Mouse (Mus musculus): Measurements from ENCODE around the gene Slc16a12.
"Not testable (repeated sequence)": the region's sequence is repeated elsewhere in the genome, so short reads cannot be mapped to it uniquely, and the experiment has no call there.

Gene Slc16a12

DNA sequence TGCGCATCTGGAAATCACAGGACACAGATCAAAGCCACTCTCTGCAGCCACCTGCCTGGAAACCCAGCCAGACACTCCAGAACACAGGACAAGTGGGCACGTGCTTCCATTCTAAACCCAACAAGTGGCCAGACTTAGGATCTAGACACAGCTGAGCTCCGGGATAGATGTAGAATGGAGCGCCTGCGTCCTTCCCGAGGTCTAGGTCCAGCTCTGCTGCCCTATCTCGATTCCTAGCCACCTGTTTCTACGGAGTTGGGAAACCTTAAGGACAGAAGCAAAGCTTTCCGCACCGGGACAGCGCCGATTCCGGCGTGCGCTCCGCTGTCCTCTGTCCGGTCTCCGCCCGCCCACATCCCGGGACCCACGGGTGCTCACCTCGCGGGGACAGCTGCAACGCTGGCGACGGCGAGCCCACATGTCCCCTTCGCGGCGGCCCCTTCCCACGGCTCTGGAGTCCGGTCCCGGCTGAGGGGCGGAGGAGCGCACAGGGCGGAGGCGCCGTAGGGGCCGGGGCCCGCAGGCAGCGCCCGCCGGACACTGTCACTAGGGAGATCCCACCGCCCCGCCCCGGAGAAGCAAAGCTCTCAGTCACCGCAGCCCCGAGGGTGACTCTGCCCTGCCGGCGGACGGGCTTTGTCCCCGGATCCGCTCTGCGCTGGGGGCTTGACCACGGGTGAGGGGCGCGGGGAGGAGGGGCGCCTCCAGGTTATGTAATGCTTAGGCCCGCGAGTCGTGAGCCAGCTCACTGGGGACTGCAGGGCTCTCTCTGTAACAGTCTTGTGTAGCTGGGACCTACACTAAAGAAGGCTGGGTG lies at the start of gene Slc16a12:
Gene Slc16a12 (minus strand): TSS at position 602 of the 817 bp plus-strand sequence.
- DNase-seq, result peak; percentile 15

DNA sequence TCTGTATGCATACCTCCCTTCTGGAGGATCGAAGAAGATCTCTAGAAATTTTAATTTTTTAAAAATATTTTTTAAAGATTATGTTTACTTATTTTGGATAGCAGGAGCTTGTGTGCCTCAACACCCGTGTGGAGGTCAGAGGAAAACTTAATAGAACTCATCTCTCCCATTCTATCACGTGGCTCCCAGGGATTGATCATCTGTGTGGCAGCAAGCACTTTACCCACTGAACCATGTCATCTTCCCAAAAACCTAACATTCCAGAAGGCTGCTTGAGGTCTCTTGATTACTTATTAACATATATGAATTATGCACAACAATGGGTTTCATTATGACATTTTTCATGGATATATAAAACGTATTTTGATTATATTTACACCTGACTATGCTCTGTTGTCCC lies 49.3 kb upstream of the Slc16a12 start:
- DNase-seq, result no peak

DNA sequence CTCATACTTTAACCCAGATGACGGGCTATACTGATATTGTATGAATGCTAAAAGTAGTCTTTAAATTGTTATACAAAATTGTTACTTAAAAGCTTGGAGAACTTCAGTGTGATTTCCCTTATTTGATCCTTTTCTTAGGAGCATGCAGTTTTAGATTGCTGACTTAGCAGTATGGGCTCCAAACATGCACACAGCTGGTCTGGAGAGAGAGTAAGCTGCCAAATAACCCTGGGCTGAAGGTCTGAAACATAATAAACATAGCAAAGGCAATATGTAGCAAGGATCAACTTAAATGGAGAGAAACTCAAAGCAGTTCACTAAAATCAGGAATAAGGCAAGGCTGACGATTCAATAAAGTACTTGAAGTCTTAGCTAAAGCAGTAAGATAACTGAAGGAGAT lies 35.4 kb upstream of the Slc16a12 start:
- DNase-seq, result no peak

DNA sequence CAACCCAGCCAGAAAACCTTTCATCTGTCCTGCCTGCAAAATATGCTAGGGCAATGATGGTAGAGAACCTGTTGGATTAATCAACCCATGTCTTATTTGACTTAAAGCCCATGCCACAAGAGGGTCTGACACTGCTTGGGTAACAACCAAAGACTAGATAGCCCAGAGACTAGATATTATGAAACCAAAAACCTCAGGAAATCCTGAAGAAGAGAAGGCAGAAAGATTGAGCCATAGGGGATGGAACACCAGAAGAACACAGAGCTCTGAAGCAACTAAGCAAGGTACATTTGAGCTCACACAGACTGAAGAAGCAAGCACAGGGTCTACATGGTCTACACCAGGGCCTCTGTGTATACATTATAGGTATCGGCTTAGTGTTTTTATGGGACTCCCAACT lies 31.9 kb upstream of the Slc16a12 start:
- DNase-seq, result no peak

DNA sequence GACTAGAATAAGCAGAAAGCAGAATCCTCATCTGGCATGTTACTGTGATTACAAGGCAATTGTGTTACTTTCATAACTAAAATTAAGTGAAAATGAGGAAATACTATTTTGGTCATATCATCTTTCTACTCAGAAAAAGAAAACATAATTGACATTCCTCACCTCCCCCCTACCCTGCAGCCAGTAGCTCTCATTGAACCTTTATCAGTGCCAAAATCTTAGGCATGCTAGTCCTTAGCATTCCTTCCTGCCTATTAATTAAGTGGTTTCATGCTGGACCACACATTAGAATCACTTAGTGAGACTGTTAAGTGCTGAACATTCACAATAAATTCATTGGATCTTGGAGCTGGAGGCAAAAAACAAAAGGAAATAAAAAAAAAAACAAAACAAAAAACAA lies 31.0 kb upstream of the Slc16a12 start:
- DNase-seq, result no peak

DNA sequence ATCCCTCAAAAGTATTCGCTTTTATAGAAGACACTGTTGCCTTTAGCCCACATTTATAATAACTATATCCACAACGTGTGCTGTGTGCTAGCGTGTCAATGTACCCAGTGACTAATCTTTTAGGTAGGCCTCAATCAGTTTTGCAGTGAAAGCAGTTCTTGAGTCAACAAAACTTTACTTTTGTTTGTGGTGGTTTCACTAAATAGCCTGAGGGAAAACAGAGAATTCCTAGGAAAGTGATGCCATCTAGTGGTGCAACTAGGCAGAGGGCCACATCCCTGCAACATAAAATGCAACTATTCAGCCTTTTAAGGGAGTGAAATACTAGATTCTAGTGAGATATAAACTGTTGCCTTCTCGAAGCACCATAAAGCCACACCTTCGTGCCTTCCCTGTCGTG lies 25.7 kb upstream of the Slc16a12 start:
- DNase-seq, result peak; percentile 37

DNA sequence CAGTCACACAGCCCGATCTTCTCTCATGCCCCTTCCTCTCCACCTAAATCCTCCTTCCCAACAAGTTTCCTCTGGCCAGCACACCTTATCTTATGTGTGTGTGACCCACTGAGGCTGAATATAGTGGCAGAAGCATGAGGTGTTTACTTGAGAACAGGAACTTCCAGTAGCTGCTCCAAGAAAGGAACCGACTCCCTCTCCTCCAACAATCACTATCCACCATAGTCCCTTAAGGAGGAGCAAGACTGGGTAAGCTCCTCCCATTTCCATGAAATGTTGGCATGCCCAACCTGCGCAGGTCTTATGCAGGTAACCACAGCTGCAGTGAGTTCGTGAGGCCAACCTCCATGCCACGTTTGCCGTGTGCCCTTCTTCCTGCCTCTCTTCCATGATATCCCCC lies 23.7 kb upstream of the Slc16a12 start:
- no peak for DNase-seq

DNA sequence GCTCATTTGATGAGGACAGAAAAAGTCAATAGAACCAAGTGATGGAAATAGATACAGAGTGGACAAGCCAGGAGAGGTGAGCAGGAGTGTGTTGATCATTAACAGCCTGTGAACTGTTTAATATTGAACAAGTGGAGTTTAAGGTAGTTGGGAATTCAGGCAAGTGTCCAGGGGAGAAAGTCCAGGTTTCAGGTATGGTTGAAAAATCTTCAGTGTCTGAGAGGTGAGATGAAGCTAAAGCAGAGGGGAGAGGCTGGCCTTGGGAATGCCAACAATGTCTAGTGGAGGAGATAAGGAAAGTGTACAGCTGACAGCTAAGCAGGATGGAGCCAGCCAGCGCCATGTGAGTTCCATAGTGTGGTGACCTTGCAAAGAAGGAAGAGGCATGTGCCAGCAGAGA lies 11.7 kb upstream of the Slc16a12 start:
- DNase-seq, result no peak

DNA sequence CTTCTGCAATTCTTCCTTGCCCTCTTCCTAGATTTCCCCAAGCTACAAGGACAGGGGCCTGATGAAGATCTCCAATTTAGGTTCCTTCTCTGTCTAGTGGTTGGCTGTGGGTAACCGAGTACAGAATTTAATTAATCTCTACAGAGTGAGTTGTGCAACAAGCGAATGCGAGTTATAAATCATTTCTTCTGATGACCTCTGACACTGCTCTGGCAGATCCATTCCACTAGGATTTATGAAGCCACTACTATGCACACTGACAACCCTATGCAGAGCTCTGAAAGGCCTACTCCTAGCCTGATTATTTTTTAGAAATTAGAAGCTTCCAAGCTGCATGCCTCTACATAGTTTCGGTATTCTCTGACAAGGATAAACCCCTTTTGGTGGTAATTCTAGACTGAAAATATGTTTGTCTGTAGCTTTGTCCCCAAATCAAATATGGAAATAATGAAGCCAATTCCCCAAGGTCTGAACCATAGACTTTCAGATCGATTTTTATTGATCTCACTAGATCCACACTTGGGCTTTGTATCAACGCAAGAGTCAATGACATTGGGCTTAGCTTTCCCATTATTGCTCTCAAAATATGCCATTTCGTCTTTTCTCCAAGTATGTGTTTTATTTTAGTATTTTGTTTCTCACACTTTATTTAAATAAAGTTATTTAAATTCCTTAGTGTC lies 9.6 kb upstream of the Slc16a12 start:
- no peak for DNase-seq

DNA sequence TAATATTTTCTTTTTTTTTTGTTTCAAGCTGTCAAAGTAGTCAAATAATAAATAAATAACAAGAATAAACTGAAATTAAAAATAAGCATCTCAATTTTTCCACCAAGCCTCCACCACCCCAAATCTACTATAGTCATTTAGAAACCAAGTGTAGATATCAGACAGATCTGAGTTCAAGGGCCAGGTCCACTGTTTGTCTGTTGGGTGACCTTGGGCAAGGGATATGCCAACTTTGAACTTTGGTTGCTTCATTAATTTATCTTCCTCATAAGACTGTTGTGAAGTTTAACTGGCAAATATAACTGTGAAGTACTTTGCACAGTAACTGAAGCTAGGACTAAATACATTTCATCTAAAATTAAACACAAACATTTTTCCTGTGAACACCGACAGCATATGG lies 8.6 kb upstream of the Slc16a12 start:
- no peak for DNase-seq

DNA sequence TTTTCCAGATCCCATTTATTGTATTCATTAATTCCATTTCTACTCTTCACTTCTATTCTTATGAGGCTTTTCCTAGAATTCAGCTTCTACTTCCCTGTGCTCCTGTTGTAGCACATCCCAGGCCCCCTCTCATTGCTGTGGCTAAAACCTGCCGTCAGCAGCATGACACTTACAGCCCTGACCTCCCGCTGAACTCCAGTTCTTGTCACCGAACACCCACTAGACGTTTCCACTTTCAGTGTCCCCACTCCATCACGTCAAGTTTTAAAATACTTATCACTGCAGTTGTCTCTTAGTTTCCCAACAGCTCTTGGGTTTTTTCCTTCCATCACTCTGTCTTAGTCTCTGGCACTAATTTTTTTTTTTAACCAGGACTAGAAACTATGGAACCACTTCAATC lies 6.2 kb upstream of the Slc16a12 start:
- no peak for DNase-seq

DNA sequence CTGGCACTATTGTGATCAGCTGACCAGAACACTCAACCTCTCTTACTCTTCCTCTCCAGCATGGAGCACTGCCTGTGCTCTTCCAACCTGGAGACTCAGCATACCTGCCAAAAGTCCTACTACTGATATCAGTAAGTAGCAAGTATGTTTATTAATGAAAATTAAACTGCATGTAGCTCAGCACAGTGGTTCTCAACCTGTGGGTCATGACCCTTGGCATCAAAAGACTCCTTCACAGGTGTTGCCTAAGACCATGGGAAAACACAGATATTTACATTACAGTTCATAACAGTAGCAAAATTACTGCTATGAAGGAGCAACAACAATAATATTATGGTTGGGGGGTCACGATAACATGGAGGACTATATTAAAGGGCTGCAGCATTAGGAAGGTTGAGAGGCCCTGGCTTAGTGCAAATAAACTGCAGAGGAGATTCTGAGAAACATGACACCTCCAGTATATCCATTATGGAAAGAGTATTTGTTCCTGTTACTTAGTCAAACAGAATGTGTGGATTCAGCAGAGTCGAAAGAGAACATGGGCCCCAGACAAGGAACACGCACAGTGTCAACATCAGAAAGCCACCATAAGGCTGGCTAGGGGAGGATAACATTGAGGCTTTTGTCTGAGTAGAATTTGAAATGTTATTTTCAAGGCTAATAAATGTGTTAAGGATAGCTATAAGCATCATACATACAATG lies 5.5 kb upstream of the Slc16a12 start:
- no peak for DNase-seq

DNA sequence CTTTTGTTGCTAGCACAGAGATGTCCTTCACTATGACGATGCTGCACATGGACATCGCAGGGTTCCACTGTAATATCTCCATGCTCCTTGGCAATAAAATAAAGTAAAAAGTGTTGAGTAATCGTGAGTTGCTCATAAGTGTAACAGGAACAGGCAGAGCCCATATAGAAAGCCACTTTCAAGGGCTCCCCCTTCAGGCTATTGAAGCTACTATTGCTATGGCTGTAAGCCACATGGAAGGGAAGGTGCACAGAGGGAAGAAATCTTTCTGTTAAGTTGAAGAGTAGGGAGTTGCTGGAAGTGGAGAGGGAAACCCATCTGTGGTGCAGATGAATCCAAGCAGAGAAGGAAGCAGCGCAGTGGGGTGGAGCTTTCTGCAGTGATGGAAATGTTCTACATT lies 4.1 kb upstream of the Slc16a12 start:
- no peak for DNase-seq

DNA sequence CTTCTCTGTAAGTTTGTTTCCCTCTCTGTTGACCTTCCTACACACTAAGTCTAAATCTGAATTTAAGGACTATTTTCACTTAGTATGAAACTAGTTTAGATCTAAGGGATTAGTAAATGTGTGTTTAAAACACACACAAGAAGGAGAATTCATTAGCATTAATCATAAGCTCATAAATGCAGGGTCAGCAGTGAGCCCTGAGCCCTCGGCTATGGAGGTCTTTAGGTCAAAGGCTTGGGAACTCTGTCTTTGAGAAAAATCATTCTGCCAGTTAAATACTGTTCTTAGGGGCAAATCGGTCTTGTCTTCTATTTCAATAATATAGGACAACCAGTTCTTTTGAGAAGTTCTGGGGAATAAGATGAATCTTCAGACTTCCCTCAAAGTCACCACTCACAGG lies 1.9 kb upstream of the Slc16a12 start:
- no peak for DNase-seq

DNA sequence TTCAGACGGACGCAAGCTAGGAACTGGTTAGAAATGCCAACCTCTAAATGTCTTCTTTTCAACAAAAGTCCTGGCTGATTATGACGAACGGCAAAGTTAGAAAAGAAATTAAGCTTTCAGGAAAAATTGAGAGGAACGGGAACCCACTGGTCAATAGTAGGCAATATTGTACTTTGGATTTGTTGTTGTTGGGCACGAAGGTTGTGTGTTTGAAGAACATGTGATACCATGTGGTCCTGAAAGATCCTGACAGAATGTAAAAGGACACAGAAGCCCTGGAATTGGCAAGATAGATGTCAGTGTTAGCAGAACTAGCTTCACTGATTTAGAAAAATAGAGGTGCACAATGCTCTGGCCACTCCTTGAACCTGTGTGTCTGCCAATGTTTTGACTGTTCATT lies 880 bp upstream of the Slc16a12 start:
- DNase-seq, result not testable (repeated sequence)

DNA sequence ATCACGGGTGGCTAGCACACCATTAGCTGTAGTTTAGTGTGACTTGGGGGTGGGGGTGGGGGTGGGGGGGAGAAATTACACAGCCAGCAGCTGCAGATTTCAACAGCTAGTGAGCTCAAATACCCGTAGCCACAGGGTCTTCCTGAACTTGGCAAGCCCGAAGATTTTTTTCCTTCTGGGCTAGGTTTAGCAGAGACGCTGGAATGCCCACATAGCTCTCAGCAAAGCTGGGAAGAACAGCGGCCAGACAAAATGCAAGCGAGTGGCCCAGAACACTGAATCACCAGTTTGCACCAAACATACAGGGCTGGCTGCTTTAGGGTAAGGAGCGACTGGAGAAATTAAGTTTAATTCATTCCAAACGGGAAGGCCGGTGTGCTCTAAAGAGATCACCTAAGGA lies 888 bp downstream of the Slc16a12 start:
- no peak for DNase-seq

DNA sequence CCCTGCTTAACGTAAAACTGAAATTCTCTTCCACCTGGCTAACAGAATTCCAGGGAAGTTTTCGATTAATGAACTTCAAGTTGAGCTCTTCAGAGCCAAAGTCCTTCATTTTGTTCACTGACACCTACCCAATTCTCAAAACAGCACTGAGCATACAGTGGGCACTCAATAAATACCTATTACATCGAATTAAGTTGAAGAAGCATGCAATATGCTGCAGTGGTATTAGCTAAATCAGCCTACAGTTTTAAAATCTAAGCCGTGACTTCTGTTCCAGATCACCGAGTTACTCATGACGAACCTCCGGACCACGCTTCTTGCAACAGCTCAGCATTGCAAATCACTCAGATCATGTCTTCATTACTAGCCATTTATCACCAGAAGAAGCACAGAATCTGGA lies 2.1 kb downstream of the Slc16a12 start:
- no peak for DNase-seq

DNA sequence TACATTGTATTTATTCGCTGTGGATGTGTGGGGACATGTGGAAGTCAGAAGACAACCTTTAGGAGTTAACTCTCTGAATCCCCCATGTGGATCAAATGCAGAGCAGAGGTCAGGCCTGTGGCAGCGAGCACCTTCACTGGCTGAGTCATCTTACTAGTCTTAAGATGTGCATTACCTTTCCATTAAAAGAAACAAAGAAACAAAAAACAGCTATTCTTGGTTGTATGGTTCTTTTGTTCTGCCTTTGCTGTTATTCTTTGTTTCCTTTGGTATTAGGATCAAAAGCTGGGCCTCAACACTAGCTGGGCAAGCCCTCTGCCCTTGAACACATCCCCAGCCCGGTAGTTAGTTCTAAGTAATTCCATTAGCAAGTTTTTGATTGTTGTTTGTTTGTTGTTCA lies 9.2 kb downstream of the Slc16a12 start:
- DNase-seq, result no peak

DNA sequence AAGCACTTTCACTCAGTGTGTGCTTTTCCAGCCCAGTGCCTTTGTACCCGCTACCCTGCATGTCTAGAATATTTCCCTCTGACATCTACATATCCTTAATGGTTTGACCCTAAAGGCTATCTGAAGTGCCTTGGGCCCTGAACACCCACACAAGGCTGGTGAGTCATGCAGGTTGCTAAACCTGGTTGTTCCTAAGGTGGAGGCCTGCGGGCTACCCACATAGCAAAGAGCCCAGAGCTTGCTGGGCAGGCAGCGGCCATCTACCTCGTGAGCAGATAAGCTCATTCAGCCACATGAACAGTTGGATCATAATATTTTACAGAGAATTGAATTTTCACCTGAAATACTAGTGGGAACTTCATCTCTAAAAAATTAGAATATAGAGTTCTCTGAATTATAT lies 11.2 kb downstream of the Slc16a12 start:
- DNase-seq, result no peak

DNA sequence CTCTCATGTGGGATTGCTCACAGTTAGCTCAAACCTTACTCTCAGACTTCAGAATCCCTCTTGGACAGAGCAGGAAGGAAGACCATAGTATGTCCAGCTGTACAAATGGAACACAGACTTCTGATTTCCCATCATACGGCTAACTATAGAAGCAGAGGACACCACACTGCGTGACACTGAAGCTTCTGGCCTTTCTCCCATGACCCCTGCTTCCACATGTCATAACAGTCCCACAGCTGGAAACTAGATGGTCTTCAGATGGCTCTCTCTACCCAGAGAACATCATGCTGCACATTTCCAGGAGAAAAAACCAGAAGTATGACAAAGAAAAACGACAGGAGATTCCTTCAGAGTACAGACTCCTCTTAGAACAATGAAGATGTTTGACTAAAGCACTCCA lies 14.1 kb downstream of the Slc16a12 start:
- no peak for DNase-seq

DNA sequence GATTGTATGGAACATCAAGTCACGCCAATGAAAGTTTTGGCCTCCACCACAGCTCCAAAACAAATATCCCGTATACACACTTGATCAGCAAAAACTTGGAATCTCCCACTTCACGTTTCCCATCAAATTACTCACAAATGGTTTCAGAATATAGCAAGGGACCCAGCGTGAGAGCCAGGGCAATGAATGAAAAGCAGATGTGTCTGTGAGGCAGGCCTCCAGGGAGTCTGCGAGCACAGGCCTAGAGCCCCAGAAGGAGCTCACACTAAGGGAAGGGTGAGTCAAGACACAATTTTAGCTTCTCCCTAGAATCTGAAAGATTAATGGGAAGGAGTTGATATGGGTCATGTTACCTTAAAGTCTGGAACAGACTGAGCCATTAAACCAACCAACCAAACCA lies 15.7 kb downstream of the Slc16a12 start:
- no peak for DNase-seq

DNA sequence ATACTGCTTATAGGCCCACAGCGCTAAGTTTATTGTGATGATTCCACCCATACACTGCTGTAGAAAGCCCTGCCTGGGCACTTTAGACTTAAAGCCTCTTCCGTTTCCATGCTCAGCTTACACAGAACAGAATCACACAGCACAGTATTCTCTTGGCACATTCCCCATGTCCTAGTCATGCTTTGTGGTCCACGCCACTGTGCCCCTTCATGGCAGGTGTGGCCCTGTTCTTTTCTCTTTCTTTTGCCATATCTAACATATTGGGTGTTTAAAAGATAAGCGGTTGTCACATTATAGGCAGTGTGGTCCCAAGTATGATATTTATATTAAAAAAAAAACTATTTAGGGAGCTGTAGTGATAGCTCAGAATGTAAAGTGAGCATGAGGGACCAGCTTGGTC lies 16.5 kb downstream of the Slc16a12 start:
- no peak for DNase-seq

DNA sequence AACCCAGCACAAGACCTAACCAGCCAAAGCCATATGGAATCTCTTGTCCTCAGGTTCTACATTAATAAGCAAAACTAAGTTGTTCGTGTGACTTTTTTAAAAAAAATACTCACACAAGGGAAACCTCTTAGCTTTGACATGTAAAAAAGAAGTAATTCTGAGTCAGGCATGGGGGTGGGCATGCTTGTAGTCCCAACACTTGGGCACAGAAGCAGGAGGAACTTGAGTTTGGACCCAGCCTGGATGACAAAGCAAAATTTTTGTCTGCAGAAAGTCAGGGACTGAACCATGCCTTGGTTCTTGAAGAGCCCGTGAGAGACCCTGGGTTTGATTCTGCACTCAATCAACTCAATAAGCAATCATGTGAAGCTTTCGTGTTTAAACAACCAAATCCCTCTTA lies 17.6 kb downstream of the Slc16a12 start:
- DNase-seq, result no peak

All from right cerebral cortex, postnatal 4 days (tissue).